Mouse (Mus musculus) mouse embryonic stem cell (cell line): ENCODE results near the gene Camsap2.

ENCODE experiments used
- in situ Hi-C, 2 experiments: fragments of 300-500 bp; cut with MboI; formaldehyde crosslinking; loops; 1 replicate in 1 of 2; 3 replicates in 1 of 2; pipeline ENCODE4 v1.14.3; 2019 to 2020; ENCODE audit warnings: low sequenced_read_pairs in 2 of 2, low pct_unique_long_range_greater_than_20kb in 1 of 2, mixed read lengths in 1 of 2; ENCODE audit not compliant: unreplicated experiment in 1 of 2

Camsap2 gene

GRCm38 (mm10) chr1:136346373-136347035 is 600 bp upstream of the Camsap2 start:
- in situ Hi-C loops, result no loop called here

DNA sequence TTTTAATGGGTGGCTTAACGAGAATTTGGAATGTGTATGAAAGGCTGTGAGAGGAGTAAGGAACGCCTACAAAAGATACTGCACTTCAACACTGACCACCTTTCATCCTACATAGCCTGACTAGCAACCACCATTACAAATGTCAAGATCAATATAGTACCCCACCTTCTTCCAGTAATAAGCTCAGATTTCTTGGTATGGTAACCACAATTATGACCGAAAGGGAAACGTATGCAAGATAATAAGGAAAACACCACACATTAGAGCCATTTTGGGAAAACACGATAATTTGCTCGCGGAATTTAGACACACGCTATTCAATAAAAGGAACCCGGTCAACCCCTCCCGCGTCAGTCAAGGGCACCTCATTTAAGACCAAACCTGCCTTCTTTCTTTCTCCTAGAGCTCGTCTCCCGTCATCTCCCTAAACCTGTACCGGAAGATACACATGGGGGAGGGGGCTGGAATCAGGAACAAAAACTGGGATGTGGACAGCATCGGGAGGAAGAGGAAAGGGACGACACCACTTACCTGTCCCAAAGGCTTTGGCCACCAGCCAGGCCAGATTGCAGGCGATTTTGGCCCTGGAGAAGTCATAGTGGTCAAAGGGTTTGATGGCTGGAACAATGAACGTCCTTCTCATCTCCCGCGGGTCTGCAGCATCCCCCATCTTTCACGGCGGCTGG is 993 bp downstream of the Camsap2 start:
- in situ Hi-C loops, result no loop called here

DNA sequence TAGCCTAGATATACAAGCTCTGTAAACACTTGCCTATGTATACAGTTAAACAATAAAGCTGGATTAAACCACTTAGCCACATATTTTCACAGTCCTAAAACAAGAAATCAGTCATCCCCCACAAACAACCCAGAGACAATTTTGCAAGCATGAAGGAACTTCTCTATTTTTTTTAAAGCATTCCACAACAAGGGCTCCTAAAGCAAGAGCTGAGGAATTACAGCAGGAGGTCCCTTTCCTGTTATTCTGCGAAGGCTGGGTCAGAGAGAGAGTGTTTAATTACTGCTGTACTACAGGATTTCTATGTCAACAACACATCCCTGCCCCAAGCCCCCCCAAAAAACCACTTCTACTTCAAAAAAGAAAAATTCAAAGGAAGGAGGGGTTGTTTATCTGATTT is 1.6 kb downstream of the Camsap2 start:
- in situ Hi-C loops, result no loop called here

DNA sequence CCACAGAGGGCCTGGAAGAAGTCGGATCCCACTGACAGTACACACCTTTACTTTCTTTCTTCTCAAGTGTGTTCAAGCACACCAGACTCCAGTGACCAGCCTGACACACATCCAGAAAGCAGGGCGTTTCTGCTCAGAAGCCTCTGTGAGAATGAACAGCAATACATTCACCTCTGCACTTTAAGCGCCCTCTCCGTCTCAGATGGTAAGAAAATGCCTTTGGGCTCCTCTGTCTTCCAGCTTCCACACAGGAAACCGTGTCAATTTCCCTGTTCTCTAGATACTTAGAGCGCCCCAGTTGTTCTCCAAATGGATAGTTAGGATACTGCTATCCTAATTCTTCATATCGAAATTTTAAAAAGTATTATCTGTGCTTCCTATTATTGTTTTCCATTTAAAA is 2.2 kb downstream of the Camsap2 start:
- in situ Hi-C loops, result no loop called here

DNA sequence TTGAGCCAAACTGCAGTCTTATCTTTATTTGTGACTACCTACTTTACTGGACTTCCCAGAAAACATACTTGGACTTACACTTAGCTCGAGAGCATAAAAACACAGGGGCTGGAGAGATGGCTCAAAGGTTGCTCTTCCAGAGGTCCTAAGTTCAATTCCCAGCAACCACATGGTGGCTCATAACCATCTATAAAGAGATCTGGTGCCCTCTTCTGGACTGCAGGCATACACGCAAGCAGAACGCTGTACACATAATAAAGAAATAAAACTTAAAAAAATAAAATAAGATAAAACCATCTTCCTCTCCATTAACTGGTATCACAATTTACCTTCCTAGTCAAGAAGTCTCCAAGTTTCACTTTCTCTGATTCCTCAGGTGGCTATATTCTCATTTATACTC is 5.4 kb downstream of the Camsap2 start:
- in situ Hi-C loops, result no loop called here

GRCm38 (mm10) chr1:136334743-136335142 is 11.2 kb downstream of the Camsap2 start:
- in situ Hi-C loops, result no loop called here

DNA sequence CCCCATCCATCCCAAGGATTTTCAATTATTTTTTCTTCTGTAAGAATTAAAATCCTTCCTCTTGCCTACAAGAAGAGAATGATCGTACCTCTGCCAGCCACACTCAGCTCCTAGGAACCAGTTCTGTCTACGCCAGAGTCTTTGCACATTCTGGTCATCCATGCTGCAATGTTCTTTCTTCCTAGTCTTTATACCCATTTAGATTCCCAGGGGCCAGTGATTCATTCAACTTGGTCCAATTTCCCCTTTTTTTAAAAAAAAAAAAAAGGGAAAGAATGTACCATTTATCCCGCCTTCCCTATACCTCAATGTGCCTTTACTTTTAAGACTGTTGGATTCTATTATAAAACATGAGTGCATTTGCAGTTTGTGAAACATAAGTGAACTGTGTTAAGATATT is 12.4 kb downstream of the Camsap2 start:
- in situ Hi-C loops, result no loop called here

DNA sequence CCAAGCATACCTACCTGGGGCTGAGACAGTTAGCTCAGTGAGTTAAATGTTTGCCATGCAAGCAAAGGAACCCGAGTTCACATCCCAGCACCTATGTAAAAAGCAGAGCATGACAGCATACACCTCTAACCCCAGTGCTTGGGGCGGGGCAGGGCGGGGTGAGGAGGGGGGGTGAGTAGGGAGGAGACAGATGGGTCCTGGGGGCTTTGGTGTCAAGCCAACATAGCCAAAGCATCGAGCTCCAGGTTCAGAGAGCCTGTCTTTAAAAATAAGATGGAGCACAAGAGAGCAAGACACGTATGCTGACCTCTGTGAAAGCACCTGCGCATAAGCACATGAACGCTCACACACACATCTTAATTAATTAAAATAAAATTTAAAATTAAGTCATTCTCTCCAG is 12.8 kb downstream of the Camsap2 start:
- in situ Hi-C loops, result no loop called here

DNA sequence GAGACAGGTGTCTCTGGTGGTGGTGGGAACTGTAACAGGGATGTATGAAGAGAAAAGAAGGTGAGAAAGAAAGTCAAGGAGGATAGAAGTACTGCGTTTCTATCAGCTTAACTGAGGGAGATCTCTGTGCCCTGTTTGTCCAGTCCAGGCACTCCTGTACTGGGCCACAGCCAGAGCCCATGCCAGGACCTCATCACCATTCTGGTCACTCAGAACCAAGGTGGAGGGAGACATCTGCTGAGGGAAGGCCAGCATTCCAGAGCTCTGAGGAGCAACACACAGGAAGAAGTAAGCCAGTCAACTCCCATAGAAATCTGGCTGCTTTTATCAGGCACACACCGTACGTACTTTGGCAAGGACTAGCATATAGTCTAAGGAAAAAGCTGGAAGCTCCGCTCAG is 14.1 kb downstream of the Camsap2 start:
- in situ Hi-C loops, result no loop called here

GRCm38 (mm10) chr1:136329426-136329825 is 16.5 kb downstream of the Camsap2 start:
- in situ Hi-C loops, result no loop called here

- in situ Hi-C loops, result no loop called here
Observed at GRCm38 (mm10) chr1:136328640-136329039, 17.3 kb downstream of the Camsap2 start.

DNA sequence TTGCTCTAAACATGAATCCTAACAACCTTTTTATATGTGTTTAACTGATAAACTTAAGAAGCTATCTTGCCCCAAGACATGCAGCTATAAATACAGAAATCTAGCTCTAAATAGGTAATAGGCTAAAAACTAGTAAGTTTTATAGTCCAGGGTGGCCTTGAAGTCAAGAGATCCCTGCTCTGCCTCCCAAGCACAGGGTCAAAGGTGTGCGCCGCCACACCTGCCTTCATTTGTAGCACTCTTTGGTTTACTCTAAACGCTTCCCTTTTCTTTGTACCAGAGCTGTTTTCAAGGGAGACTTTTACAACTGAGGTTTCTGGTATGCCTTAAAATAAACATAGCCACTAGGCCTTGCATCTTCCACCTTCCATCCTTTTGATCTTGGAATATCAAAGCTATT is 18.3 kb downstream of the Camsap2 start:
- in situ Hi-C loops, result no loop called here

DNA sequence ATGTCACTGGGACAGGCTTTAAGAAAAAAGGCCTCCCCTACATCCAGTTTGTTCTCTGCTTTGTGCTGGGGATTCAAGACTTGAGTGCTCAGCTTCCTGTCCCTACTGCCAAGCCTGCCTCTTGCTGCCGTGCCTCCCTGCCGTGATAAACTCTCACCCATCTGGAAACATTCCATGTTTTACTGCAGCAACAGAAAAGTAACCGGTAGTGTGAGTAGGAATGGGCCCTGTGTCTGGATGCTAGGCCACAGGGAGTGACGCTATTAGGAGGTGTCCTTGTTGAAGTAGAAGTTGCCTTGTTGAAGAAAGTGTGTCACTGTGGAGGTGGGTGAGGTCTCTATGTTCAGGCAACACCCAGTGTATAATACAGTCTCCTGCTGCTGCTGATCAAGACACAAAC is 20.0 kb downstream of the Camsap2 start:
- in situ Hi-C loops, result no loop called here

DNA sequence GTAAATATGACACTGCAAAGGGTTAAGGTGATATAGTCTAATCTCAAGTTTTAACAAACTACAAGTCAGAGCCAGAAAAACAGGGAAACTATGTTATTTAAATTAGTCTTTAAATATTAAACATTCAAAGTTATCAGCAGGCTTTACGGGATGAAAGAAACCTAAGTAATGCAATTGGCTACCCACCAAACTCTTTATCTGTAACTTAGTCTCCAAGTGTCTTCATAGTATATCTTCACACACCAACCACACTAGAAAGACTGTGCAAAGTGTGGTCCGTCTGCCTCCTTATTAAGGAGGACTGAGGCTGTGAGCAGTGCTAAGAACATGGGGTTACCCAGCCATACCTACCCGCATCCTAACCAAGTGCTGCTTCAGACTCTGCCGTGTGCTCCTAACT is 23.6 kb downstream of the Camsap2 start:
- in situ Hi-C loops, result no loop called here

GRCm38 (mm10) chr1:136316317-136316716 is 29.6 kb downstream of the Camsap2 start:
- in situ Hi-C loops, result no loop called here

GRCm38 (mm10) chr1:136309193-136309592 is 36.7 kb downstream of the Camsap2 start:
- in situ Hi-C loops, result no loop called here

- in situ Hi-C loops, result no loop called here
Observed at GRCm38 (mm10) chr1:136306424-136306823, 39.5 kb downstream of the Camsap2 start.

- in situ Hi-C loops, result no loop called here
Observed at GRCm38 (mm10) chr1:136293961-136294360, 51.9 kb downstream of the Camsap2 start.

GRCm38 (mm10) chr1:136289803-136290202 is 56.1 kb downstream of the Camsap2 start:
- in situ Hi-C loops, result no loop called here

- in situ Hi-C loops, result no loop called here
Observed at GRCm38 (mm10) chr1:136277366-136277765, 68.5 kb downstream of the Camsap2 start.
